ENCODE assay signal across 20 mouse cellular contexts in the genomic region with DNA sequence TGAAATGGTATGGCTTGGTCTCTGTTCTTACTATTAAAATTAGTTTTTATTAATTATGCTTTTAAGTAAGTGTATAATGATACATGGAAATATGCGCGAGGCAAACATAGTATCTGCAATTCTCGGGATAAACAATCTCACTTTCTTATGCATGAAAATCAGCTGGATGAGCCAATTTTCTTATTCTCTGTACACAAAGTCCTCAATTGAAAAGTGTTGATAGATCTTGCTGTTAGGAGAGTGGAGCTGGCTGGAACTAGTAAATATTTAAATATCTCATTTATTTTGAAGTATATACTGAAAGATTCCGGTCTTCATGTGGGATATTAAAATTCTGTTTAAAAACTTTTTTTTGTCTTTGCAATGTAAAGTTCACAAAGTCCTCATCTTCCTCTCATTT.
DNase-seq lines count a peak whose midpoint lies in the region; ATAC-seq and TF ChIP-seq lines count a peak whose summit lies in the region.
"Had no signal": no experiment of that assay in that cellular context is flagged by ENCODE, and none has a peak within 500 bp of the region (broad histone marks: within the 10 kb centered on the region; RNA-seq: fewer than 3 reads in every experiment).

No protein-coding gene starts in this region.

- peaks cover 3% of the 10 kb centered on the region; the same call in 1 of the 2 replicates for H3K4me1 ChIP-seq in lung, embryonic 14.5 days (ENCODE audit: insufficient read depth)
- H3K4me1 ChIP-seq in lung, embryonic 16.5 days (replicated peaks; ENCODE audit: control insufficient read depth, insufficient read depth, low read length): peaks cover 3% of the 10 kb centered on the region; the same call in 1 of the 2 replicates
- H3K4me1 ChIP-seq in lung, postnatal 0 days (ENCODE audit: insufficient read depth, low read depth, low read length): no peaks in the 10 kb centered on the region

- ATAC-seq in lung, embryonic 14.5 days (ENCODE audit: insufficient read depth): peak; percentile 52; the same call in 1 of the 2 replicates
- peak; percentile 49; the same call in 1 of the 2 replicates for ATAC-seq in lung, embryonic 16.5 days (ENCODE audit: low read depth)
- no peak for ATAC-seq in lung, postnatal 0 days
- ATAC-seq: activated CD4-positive, CD25-positive, alpha-beta regulatory T cell, adult 4 months; CD4-positive, CD25-positive, alpha-beta regulatory T cell, adult 4 months; Patski had no signal

- 35% methylated on average over 4 of the region's 4 CpGs for WGBS in lung, embryonic 14.5 days
- WGBS in lung, embryonic 16.5 days: 48% methylated on average over 4 of the region's 4 CpGs
- 56% methylated on average over 4 of the region's 4 CpGs for WGBS in lung, postnatal 0 days

- TF ChIP-seq EP300 in lung, postnatal 0 days (IDR thresholded peaks at IDR 0.05): peak; percentile 20

- no peak overlapping the region for H3K9ac ChIP-seq in lung, embryonic 14.5 days
- H3K9ac ChIP-seq in lung, embryonic 16.5 days (ENCODE audit: low read length): no peak overlapping the region
- no peak overlapping the region for H3K9ac ChIP-seq in lung, postnatal 0 days (replicated peaks; ENCODE audit: low read depth)

- no peak for TF ChIP-seq CTCF in lung, embryonic 14.5 days (IDR thresholded peaks at IDR 0.05; ENCODE audit: low read depth)
- TF ChIP-seq CTCF in lung, postnatal 0 days (IDR thresholded peaks at IDR 0.05): no peak

- no peak overlapping the region for H3K4me3 ChIP-seq in lung, embryonic 14.5 days (ENCODE audit: low read depth, low read length)
- H3K4me3 ChIP-seq in lung, embryonic 16.5 days (ENCODE audit: low read length): no peak overlapping the region
- no peak overlapping the region for H3K4me3 ChIP-seq in lung, postnatal 0 days (ENCODE audit: low read depth, low read length)

- H3K27ac ChIP-seq in lung, embryonic 14.5 days (ENCODE audit: low read depth): no peak overlapping the region
- H3K27ac ChIP-seq in lung, embryonic 16.5 days (ENCODE audit: low read length): no peak overlapping the region
- H3K27ac ChIP-seq in lung, postnatal 0 days (ENCODE audit: low read length): no peak overlapping the region

- H3K4me2 ChIP-seq in lung, embryonic 14.5 days: no peak overlapping the region
- no peak overlapping the region for H3K4me2 ChIP-seq in lung, embryonic 16.5 days (ENCODE audit: low read depth, low read length)
- no peak overlapping the region for H3K4me2 ChIP-seq in lung, postnatal 0 days (replicated peaks; ENCODE audit: low read depth, low read length)

- no peaks in the 10 kb centered on the region for H3K27me3 ChIP-seq in lung, embryonic 14.5 days (ENCODE audit: insufficient read depth, low read length)
- no peaks in the 10 kb centered on the region for H3K27me3 ChIP-seq in lung, embryonic 16.5 days (ENCODE audit: control insufficient read depth, insufficient read depth, low read depth, low read length)
- no peaks in the 10 kb centered on the region for H3K27me3 ChIP-seq in lung, postnatal 0 days (replicated peaks; ENCODE audit: insufficient read depth, low read length)
- H3K27me3 ChIP-seq: CH12.LX had no signal

- DNase-seq in lung, embryonic 14.5 days: peak; percentile 78
- DNase-seq in lung, postnatal 36 days: no peak
- no peak for DNase-seq in lung, adult 18-20 months
- peak; percentile 52 for DNase-seq in lung, postnatal 0 days (ENCODE audit: low spot score)
- no peak for DNase-seq in lung, postnatal 4 days
- DNase-seq: adrenal gland, adult 2 months; adrenal gland, adult 8-10 months; adrenal gland, postnatal 10 days; adrenal gland, postnatal 25 days; adrenal gland, postnatal 36 days; B cell, adult 2 months; cerebellum, adult 11 months; cerebellum, adult 11-12 months; cerebellum, adult 18-20 months had no signal

- H3K9me3 ChIP-seq in lung, embryonic 14.5 days (ENCODE audit: low read depth, low read length): no peaks in the 10 kb centered on the region
- no peaks in the 10 kb centered on the region for H3K9me3 ChIP-seq in lung, embryonic 16.5 days (ENCODE audit: control insufficient read depth, low read length)
- no peaks in the 10 kb centered on the region for H3K9me3 ChIP-seq in lung, postnatal 0 days (ENCODE audit: low read length)

- no peaks in the 10 kb centered on the region for H3K36me3 ChIP-seq in lung, embryonic 14.5 days (ENCODE audit: insufficient read depth)
- no peaks in the 10 kb centered on the region for H3K36me3 ChIP-seq in lung, embryonic 16.5 days (ENCODE audit: control insufficient read depth, insufficient read depth, low read length)
- H3K36me3 ChIP-seq in lung, postnatal 0 days (ENCODE audit: insufficient read depth, low read length): no peaks in the 10 kb centered on the region
- H3K36me3 ChIP-seq: G1E had no signal

Comparison
In these comparisons a context has a peak if more than half of its experiments do, and no peak if none do; other contexts are left out.
1. DNase-seq: peak in lung, embryonic 14.5 days (single experiment) and lung, postnatal 0 days (single experiment); none in lung, postnatal 36 days (single experiment), lung, adult 18-20 months (0 of 2) and lung, postnatal 4 days (0 of 2).